Mouse (Mus musculus) adipocyte (in vitro differentiated cells): ENCODE data around the gene Itprid1.
A peak's percentile ranks its signal among the peaks of the same experiment; 100 is the strongest.

Experiments
- DNase-seq: peaks from one replicate; pipeline ENCODE4 v3.0.0-alpha.2; 2016; ENCODE audit warnings: low spot score

Itprid1 gene

GRCm38 (mm10) chr6:55887598-55887997 is 50.9 kb downstream of the Itprid1 start:
- no peak for DNase-seq

DNA sequence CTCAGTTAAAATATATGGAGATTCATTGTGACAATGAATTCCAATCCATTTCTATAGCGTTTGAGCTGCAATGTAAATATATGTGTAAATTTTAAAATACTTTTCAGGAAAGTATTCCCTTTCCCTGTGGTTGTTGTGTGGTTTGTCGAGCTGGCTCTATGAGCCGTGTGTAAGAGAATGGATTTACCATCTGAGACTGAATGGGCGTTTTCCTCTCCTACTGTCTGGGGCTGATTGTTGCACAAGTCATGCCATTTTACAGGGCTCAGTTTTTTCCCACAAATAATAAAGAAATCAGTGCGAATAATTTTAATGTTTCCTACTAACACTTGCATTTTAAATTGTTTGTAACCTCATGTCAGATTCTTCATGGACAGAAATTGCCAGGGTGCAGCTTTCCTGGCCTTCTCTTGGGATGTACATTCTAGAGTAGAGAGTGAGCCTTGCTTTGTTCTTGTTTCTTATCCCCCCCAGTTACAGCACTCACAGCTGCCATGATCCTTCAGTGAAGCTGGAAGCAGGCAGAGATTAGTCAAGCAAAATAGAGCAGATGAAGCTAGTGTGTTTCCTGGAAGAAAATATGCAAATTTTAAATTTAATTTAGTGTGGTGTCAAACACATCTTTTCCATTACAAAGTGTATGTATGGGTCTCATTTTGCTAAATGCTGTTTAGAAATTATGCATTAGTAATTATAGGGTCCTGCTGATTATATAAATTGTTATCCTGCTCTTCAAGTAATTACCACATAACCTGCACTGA is 65.1 kb downstream of the Itprid1 start:
- no peak for DNase-seq

DNA sequence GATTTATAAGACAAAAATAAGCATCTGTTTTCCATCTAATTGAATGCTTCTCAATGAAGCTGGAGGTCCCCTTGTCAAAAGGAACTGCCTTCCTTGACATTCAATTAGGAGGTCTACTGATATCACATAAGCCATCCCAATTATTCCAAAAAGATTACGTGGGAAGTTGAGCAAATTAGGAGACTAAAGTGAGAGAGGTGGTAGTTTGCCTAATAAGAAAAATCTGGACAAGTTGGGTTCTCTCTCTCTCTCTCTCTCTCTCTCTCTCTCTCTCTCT is 65.6 kb downstream of the Itprid1 start:
- no peak for DNase-seq

GRCm38 (mm10) chr6:55919206-55919605 is 82.5 kb downstream of the Itprid1 start:
- DNase-seq, result no peak

GRCm38 (mm10) chr6:55920282-55920720 is 83.6 kb downstream of the Itprid1 start:
- no peak for DNase-seq

GRCm38 (mm10) chr6:55920866-55921630 is 84.4 kb downstream of the Itprid1 start:
- no peak for DNase-seq

- no peak for DNase-seq
Observed at GRCm38 (mm10) chr6:55944709-55945108, 108.0 kb downstream of the Itprid1 start.

DNA sequence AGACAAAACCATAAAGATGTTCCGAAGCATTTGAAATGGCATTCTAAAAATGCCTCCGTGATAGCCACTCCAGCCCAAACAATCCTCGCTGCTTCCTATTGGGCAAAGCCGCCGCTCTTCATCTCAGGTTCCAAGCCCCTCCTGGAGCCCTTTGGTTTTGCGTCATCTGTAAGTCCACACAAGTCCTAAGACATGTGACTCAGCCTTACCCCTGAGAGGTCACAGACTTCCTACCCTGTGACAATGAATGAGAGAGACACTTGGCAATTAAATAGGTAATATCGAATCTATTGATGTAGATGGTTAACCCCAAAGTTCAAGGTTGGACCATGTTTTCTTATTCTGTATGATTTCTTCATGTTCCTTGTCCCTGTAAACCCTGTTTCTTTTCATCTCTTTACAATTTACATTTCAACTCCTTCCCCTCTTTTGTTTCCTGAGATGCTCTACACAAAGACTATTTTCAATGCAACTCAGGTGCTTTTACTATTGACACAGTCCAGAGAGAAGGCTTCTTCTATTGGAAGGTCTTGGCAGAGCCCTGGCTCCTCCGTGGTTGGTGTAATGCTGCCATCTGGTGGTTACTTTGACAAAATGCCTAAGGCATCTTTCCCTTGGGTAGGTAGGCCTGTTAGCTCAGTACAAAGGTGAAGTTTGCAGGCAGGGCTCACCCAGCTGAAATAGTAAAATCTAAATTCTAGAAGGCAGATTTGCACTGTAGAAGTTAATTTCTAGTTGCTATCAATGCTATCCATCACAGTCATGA is 113.8 kb downstream of the Itprid1 start:
- peak; percentile 82 for DNase-seq

DNA sequence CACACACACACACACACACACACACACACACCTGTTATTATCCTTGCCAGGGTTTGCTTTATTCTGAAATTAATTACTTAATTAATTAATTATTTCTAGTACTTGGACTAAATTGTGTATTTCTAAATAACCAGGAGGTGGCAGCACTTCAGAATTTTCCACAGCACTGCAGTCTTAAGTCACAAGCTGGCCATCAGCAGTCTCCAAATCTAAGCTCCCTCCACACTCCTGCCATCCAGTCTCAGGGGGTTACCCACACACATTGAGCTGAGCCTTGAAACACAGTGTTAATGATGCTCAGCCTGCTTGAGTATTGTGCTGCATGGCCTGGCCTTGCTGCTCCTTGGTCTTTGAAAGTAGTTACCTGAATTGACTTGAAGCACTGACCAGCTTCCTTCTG is 136.3 kb downstream of the Itprid1 start:
- DNase-seq, result peak; percentile 12

DNA sequence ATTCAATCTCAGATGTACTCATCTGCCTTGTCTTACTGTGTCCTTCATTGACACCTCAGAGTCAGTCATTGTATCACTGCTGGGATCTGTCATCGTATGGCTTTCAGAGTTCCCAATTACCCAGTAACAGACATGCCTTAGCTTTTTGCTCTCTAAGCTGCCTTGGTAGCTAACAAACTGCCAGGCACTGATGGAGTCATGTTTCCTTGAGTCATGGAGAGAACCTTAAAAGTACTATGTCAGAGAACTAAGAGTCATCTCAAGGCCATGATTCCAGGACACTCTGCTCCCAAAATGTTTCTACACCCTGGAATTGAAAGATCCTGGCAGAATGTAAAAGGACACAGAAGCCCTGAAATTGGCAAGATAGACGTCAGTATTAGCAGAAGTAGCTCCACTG is 143.1 kb downstream of the Itprid1 start:
- no peak for DNase-seq

GRCm38 (mm10) chr6:56008711-56009110 is 172.0 kb downstream of the Itprid1 start:
- DNase-seq, result no peak

DNA sequence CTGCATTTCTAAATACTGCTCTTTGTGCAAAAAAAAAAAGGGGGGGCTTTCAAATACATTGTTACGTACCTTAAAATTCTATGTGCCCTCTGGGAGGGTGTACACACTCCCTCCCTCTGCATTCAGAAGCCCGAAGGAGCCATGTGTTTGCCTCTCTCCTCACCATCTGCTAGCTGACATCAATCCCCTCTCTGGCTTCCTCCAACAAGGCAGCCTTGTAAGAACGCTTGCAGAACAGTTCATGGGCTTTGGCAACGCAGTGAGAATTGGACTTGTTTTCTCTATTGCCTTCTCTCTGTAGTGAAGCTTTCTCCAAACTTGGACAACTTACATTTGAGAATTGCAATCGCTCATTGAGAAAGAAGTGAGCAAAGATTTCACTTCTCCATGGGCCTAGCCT is 175.7 kb downstream of the Itprid1 start:
- DNase-seq, result no peak

- DNase-seq, result no peak
Observed at GRCm38 (mm10) chr6:56017291-56017994, 180.7 kb downstream of the Itprid1 start, which contains the start of gene Ppp1r17. TSS of gene Ppp1r17 (plus strand) at chr6:56017497.

DNA sequence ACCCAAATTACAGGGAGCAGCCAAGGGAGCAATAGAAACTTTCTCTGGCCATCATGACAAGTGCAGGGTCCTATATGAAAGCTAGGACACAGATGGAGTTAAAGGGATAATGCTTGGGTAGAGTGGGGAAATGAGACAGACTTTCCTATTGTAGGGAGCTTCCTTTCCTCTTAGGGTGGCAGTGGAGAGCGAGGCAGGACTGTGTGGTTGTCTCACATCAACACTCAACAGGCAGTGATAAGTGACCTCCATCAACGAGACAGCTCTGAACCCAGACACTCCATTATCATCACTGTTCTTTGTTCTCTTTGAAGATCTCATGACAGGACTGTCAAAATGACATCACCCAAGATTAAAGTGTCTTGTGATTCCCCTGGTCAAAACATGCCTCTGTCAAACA is 182.9 kb downstream of the Itprid1 start:
- DNase-seq, result no peak

GRCm38 (mm10) chr6:56025533-56025932 is 188.8 kb downstream of the Itprid1 start:
- DNase-seq, result no peak

DNA sequence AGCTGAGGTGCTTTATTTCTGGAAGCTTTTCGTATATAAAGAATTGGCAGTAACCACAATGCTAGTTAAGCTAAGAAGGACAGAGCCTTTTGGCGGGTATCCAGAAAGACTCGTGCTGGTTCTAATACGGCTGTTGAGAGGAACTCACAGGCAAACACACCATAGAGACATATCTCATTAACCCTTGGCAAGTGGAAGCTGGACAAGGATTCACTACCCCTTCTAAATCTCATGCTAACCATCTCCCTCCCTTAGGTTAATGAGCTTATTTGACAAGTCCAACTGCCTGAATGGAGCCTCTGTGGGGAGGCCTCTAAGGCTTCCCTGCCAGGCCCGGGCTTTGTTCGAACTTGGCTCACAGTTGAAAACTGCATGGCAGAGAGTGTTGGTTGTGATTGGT is 190.6 kb downstream of the Itprid1 start:
- DNase-seq, result no peak

DNA sequence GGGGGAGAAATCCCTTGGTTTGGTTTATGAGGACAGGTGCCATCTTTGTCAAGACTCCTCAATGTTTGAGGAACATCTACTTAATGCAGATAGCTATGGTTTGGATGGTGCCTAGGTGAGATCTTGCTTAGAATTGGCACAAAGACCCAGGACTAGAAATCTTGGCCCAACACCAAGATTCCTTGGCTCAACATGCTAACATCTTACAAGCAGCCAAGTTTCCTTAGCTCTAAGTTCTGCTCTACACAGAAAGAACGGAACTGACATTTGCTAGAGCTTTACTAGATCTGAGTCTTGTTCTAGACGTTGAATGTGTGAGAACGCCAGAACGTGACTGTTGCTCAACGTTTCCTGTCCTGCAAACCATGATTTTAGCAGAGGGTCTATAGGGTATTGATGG is 191.3 kb downstream of the Itprid1 start:
- DNase-seq, result peak; percentile 11
